ENCODE assay signal across 26 mouse cellular contexts in the genomic region with DNA sequence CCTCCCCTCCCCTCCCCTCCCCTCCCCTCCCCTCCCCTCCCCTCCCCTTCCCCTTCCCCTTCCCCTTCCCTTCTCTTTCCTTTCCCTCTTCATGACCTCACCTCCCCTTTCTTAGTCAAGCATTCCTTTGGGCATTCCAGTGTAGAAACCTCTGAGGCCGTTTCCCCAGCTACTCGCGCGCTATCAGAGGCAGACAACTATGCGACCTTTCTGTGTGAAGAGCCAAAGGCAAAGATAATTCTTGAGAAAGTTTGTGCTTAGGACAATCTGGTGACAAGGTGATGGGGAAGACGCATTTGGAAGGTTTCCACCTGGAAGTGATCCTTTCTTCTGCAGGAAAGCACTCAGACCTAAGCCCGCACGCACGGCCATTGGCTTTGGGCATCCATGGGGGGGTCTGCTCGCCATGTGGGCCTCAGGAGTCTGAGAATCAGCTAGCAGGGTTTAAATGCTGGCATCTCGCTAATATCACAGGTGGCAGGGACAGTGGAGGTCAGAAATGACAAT. TPM values are rescaled to one million over a fixed set of nuclear protein-coding genes. Genes with fewer than 3 reads are reported as not detected.
DNase-seq lines count a peak whose midpoint lies in the region; ATAC-seq and TF ChIP-seq lines count a peak whose summit lies in the region.
"Had no signal": no experiment of that assay in that cellular context is flagged by ENCODE, and none has a peak within 500 bp of the region (broad histone marks: within the 10 kb centered on the region; RNA-seq: fewer than 3 reads in every experiment).

No protein-coding gene starts in this region.

- no peak for TF ChIP-seq POLR2A in heart, adult 2 months (IDR thresholded peaks at IDR 0.05; ENCODE audit: insufficient read depth, low read depth, low read length)

- no peak overlapping the region; the same call in 1 of the 2 replicates for H3K27ac ChIP-seq in heart, adult 2 months
- no peak overlapping the region for H3K27ac ChIP-seq in kidney, postnatal 0 days
- peak overlapping the region; percentile 25 to 42; a peak in 3 of 4 replicates for H3K27ac ChIP-seq in heart, embryonic 14.5 days (replicated peaks in 1 of 2; ENCODE audit: control insufficient read depth in 1 of 2, insufficient read depth in 1 of 2, low read depth in 2 of 2, low read length in 2 of 2)
- H3K27ac ChIP-seq: embryonic facial prominence, embryonic 13.5 days; forebrain, embryonic 10.5 days; forebrain, embryonic 15.5 days; liver, embryonic 14.5 days; lung, embryonic 15.5 days; midbrain, embryonic 13.5 days had no signal

- H3K79me2 ChIP-seq in heart, adult 2 months (replicated peaks; ENCODE audit: control insufficient read depth, insufficient read depth, low read length), result no peaks in the 10 kb centered on the region

- H3K4me3 ChIP-seq in heart, adult 2 months, result no peak overlapping the region
- no peak overlapping the region for H3K4me3 ChIP-seq in kidney, postnatal 0 days (replicated peaks; ENCODE audit: low read depth, low read length)
- H3K4me3 ChIP-seq in heart, embryonic 14.5 days (ENCODE audit: control insufficient read depth in 1 of 2, insufficient read depth in 1 of 2, low read depth in 1 of 2, low read length in 2 of 2), result no peak overlapping the region
- H3K4me3 ChIP-seq: embryonic facial prominence, embryonic 13.5 days; forebrain, embryonic 10.5 days; forebrain, embryonic 15.5 days; lung, embryonic 15.5 days; megakaryocyte, embryonic 14.5 days; midbrain, embryonic 13.5 days had no signal

- no peak for ATAC-seq in kidney, postnatal 0 days (replicated peaks; ENCODE audit: low FRiP score, low read depth)
- no peak for ATAC-seq in heart, embryonic 14.5 days (ENCODE audit: insufficient number of reproducible peaks, insufficient read depth, low FRiP score, low read depth)
- ATAC-seq: forebrain, embryonic 15.5 days; hindbrain, embryonic 16.5 days; midbrain, embryonic 13.5 days; Patski had no signal

- H3K27me3 ChIP-seq in heart, adult 2 months (ENCODE audit: control insufficient read depth, insufficient read depth, low read length), result no peaks in the 10 kb centered on the region
- H3K27me3 ChIP-seq in kidney, postnatal 0 days (ENCODE audit: insufficient read depth, low read length), result no peaks in the 10 kb centered on the region
- H3K27me3 ChIP-seq in heart, embryonic 14.5 days (ENCODE audit: control insufficient read depth, insufficient read depth, low read length), result no peaks in the 10 kb centered on the region
- H3K27me3 ChIP-seq: embryonic facial prominence, embryonic 13.5 days; forebrain, embryonic 15.5 days; lung, embryonic 15.5 days; midbrain, embryonic 13.5 days; Patski had no signal

- intact Hi-C loops in heart, adult 2 months (cut with DNase I), result no loop called here

- no peak for TF ChIP-seq CTCF in heart, adult 2 months (IDR thresholded peaks at IDR 0.05)
- TF ChIP-seq CTCF in kidney, postnatal 0 days (IDR thresholded peaks at IDR 0.05; ENCODE audit: low read depth), result no peak

- no peaks in the 10 kb centered on the region for H3K36me3 ChIP-seq in heart, adult 2 months (ENCODE audit: control insufficient read depth, insufficient read depth, low read length)
- H3K36me3 ChIP-seq in kidney, postnatal 0 days (ENCODE audit: insufficient read depth, low read length), result no peaks in the 10 kb centered on the region
- H3K36me3 ChIP-seq in heart, embryonic 14.5 days (ENCODE audit: control insufficient read depth, insufficient read depth, low read length), result no peaks in the 10 kb centered on the region
- H3K36me3 ChIP-seq: lung, embryonic 15.5 days had no signal

- peaks cover 16% of the 10 kb centered on the region for H3K4me1 ChIP-seq in heart, adult 2 months (ENCODE audit: control insufficient read depth, insufficient read depth, low read length)
- no peaks in the 10 kb centered on the region for H3K4me1 ChIP-seq in kidney, postnatal 0 days (replicated peaks; ENCODE audit: insufficient read depth, low read length)
- peaks cover 68 to 70% of the 10 kb centered on the region in 2 experiments for H3K4me1 ChIP-seq in heart, embryonic 14.5 days (ENCODE audit: control insufficient read depth in 2 of 2, insufficient read depth in 2 of 2, low read length in 2 of 2)
- H3K4me1 ChIP-seq: embryonic facial prominence, embryonic 13.5 days; forebrain, embryonic 15.5 days; midbrain, embryonic 13.5 days had no signal

- no peak overlapping the region for H3K9ac ChIP-seq in heart, adult 2 months (ENCODE audit: low read depth, low read length)
- H3K9ac ChIP-seq in kidney, postnatal 0 days (ENCODE audit: low read depth, low read length), result no peak overlapping the region
- no peak overlapping the region for H3K9ac ChIP-seq in heart, embryonic 14.5 days (ENCODE audit: low read length)
- H3K9ac ChIP-seq: embryonic facial prominence, embryonic 13.5 days; forebrain, embryonic 15.5 days; liver, embryonic 14.5 days; lung, embryonic 15.5 days; midbrain, embryonic 13.5 days had no signal

- H3K9me3 ChIP-seq in kidney, postnatal 0 days (replicated peaks; ENCODE audit: low read length), result no peaks in the 10 kb centered on the region
- H3K9me3 ChIP-seq in heart, embryonic 14.5 days (ENCODE audit: control insufficient read depth, low read length), result no peaks in the 10 kb centered on the region
- H3K9me3 ChIP-seq: embryonic facial prominence, embryonic 13.5 days; forebrain, embryonic 10.5 days; forebrain, embryonic 15.5 days; lung, embryonic 15.5 days; megakaryocyte, embryonic 14.5 days; midbrain, embryonic 13.5 days had no signal

- WGBS in heart, adult 2 months, result 44% methylated on average over 11 of the region's 11 CpGs
- WGBS in kidney, postnatal 0 days, result 56% methylated on average over 11 of the region's 11 CpGs
- 31% methylated on average over 11 of the region's 11 CpGs for WGBS in heart, embryonic 14.5 days

- peak; percentile 74 for TF ChIP-seq EP300 in heart, adult 2 months (IDR thresholded peaks at IDR 0.05; ENCODE audit: insufficient read depth, low read depth, low read length)

- no peak overlapping the region for H3K4me2 ChIP-seq in kidney, postnatal 0 days (ENCODE audit: low read length)
- H3K4me2 ChIP-seq in heart, embryonic 14.5 days (ENCODE audit: low read length), result no peak overlapping the region
- H3K4me2 ChIP-seq: embryonic facial prominence, embryonic 13.5 days; forebrain, embryonic 15.5 days; lung, embryonic 15.5 days; midbrain, embryonic 13.5 days had no signal

- DNase-seq in heart, adult 2 months, result peak in 1 of 2 experiments; percentile 36
- no peak for DNase-seq in heart, adult 11 months
- peak; percentile 36 for DNase-seq in kidney, postnatal 0 days (ENCODE audit: low spot score)
- DNase-seq in kidney, adult 8-10 months, result no peak
- DNase-seq in mesoderm, embryonic 11.5 days (ENCODE audit: low read depth, low spot score), result peak; percentile 22
- no peak for DNase-seq in spleen, postnatal 36 days (ENCODE audit: low spot score in 2 of 2)
- DNase-seq: adrenal gland, adult 8-10 months; cerebellum, adult 9-10 months; cerebellum, postnatal 36 days; embryo, embryonic 11 days; gastrocnemius, postnatal 25 days; kidney, postnatal 4 days; layer of hippocampus, postnatal 36 days; left cerebral cortex, postnatal 4 days; lung, postnatal 4 days; thymus, postnatal 4 days had no signal

RNA-seq across cellular contexts. Expression of a gene that starts 27.7 kb away (rescaled TPM):
- total RNA-seq in heart, adult 2 months (2021), result 1 to 10 TPM; 2.0 to 3.1 TPM
- 1.7 and 2.8 TPM in 2 replicates for polyA plus RNA-seq in heart, adult 2 months (2012; rRNA removed)
- 11.2 and 13.9 TPM in 2 replicates for polyA plus RNA-seq in kidney, postnatal 0 days (2015; fragmentation: Nextera tagmentation; extraction: Ambion mirVana)
- 9.5 and 9.7 TPM in 2 replicates for polyA plus RNA-seq in heart, embryonic 14.5 days (2014; fragmentation: Nextera tagmentation; extraction: Ambion mirVana)

Comparison
In these comparisons a context has a peak if more than half of its experiments do, and no peak if none do; other contexts are left out.
1. DNase-seq: peak in kidney, postnatal 0 days (single experiment) and mesoderm, embryonic 11.5 days (single experiment); none in heart, adult 11 months (single experiment), kidney, adult 8-10 months (0 of 2) and spleen, postnatal 36 days (0 of 2).
2. H3K27ac ChIP-seq: peak in heart, embryonic 14.5 days (2 of 2); none in heart, adult 2 months (single experiment) and kidney, postnatal 0 days (single experiment).